Mouse (Mus musculus) thymus, adult 2 months (tissue): ENCODE data around the gene Pgls.

ENCODE experiments used
- CTCF ChIP-seq: fragments of 200-500 bp; IDR thresholded peaks from 2 replicates; pipeline ENCODE4 v1.5.1; 2012; ENCODE audit warnings: mild to moderate bottlenecking, control low read depth, low read length, moderate library complexity, borderline replicate concordance; ENCODE audit not compliant: control insufficient read depth, poor library complexity, insufficient read depth; ENCODE audit errors: extremely low read depth
- POLR2A ChIP-seq: fragments of 200-500 bp; IDR thresholded peaks from 2 replicates; pipeline ENCODE4 v1.6.1; 2012; ENCODE audit warnings: mild to moderate bottlenecking, low read length, control low read depth, moderate library complexity; ENCODE audit not compliant: control insufficient read depth, poor library complexity, insufficient read depth; ENCODE audit errors: extremely low read depth

GRCm38 (mm10) chr8:71560071-71560470 is 31.9 kb upstream of the Pgls start:
- TF ChIP-seq CTCF, result no peak
- no peak for TF ChIP-seq POLR2A
